Mouse (Mus musculus) granulocyte monocyte progenitor cell, adult 5-6 weeks (primary cell): ENCODE measurements around the gene Drd1. TPM values are rescaled to one million over a fixed set of nuclear protein-coding genes. Genes with fewer than 3 reads are reported as not detected.

Experiments
- total RNA-seq, 2 experiments: library from RNA; stranded (forward) in 1 of 2; stranded (reverse) in 1 of 2; fragments of 200-712, 200-1000 nt in 1 of 2; fragments of >200 nt in 1 of 2; fragmentation: Nextera tagmentation in 1 of 2; gene quantifications; 2 replicates each; pipeline ENCODE4 v1.2.3; 2014 to 2017

The Drd1 gene
- total RNA-seq, 2 experiments from 2014 or later, result not detected

Other genes with a start within 250 kb of the Drd1 start
- 122 and 132 TPM in 2 replicates for gene Sfxn1, start 16.2 kb upstream of the Drd1 start, total RNA-seq (2014; fragmentation: Nextera tagmentation)
- gene Sfxn1, start 16.2 kb upstream of the Drd1 start, total RNA-seq (2017), result 88.9 and 90.9 TPM in 2 replicates
- 6.0 and 6.8 TPM in 2 replicates for gene Hrh2, start 136.4 kb upstream of the Drd1 start, total RNA-seq (2014; fragmentation: Nextera tagmentation)
- gene Hrh2, start 136.4 kb upstream of the Drd1 start, total RNA-seq (2017), result 2.2 and 4.4 TPM in 2 replicates